Mouse (Mus musculus) midbrain, embryonic 13.5 days (tissue): ENCODE data around the gene Ftsj1. TPM values are rescaled to one million over a fixed set of nuclear protein-coding genes. Genes with fewer than 3 reads are reported as not detected.
A peak's percentile ranks its signal among the peaks of the same experiment; 100 is the strongest.

Source experiments
- ATAC-seq: fragments of 200-750 bp; cut with Nextera tagmentation; 2 replicates; pipeline ENCODE4 v1.8.0; 2017; ENCODE audit warnings: mild to moderate bottlenecking, moderate TSS enrichment, moderate library complexity
- H3K27ac ChIP-seq: fragments of 300-500 bp; sonication (generic); 2 replicates; pipeline ENCODE4 v1.5.1; 2015; ENCODE audit warnings: inconsistent platforms, mild to moderate bottlenecking, moderate library complexity
- H3K27me3 ChIP-seq: fragments of 300-500 bp; sonication (generic); 2 replicates; pipeline ENCODE4 v1.6.1; 2015; ENCODE audit warnings: mild to moderate bottlenecking, inconsistent platforms
- H3K36me3 ChIP-seq: fragments of 300-500 bp; sonication (generic); 2 replicates; pipeline ENCODE4 v1.6.1; 2015; ENCODE audit warnings: mild to moderate bottlenecking, inconsistent platforms
- H3K4me1 ChIP-seq: fragments of 300-500 bp; sonication (generic); replicated peaks from 2 replicates; pipeline ENCODE4 v1.6.1; 2015; ENCODE audit warnings: inconsistent platforms
- H3K4me2 ChIP-seq: fragments of 300-500 bp; sonication (generic); replicated peaks from 2 replicates; pipeline ENCODE4 v1.6.1; 2015; ENCODE audit warnings: moderate library complexity, mild to moderate bottlenecking, inconsistent platforms
- H3K4me3 ChIP-seq: fragments of 300-500 bp; sonication (generic); replicated peaks from 2 replicates; pipeline ENCODE4 v1.5.1; 2015; ENCODE audit warnings: mild to moderate bottlenecking, inconsistent platforms
- H3K9ac ChIP-seq: fragments of 300-500 bp; sonication (generic); replicated peaks from 2 replicates; pipeline ENCODE4 v1.6.1; 2015; ENCODE audit warnings: mild to moderate bottlenecking, inconsistent platforms
- H3K9me3 ChIP-seq: fragments of 300-500 bp; sonication (generic); 2 replicates; pipeline ENCODE4 v1.6.1; 2016; ENCODE audit warnings: mild to moderate bottlenecking, inconsistent platforms
- WGBS: fragments of 180-500 bp; shearing (Covaris S2); methylation state at CpG from one replicate; pipeline ENCODE4 v1.1.7; 2015; 5-methylcytosine and 5-hydroxymethylcytosine counted together
- polyA plus RNA-seq: library from polyadenylated mRNA; unstranded; fragments of >200 nt; fragmentation: Nextera tagmentation; extraction: Ambion mirVana; gene quantifications from 2 replicates; pipeline ENCODE4 v1.2.1, GENCODE M21; 2015

Ftsj1 gene
- 47.3 and 50.8 TPM in 2 replicates for polyA plus RNA-seq

- no peaks in the 10 kb centered on the region for H3K9me3 ChIP-seq
- no peaks in the 10 kb centered on the region for H3K27me3 ChIP-seq
- peak within 1 kb of the TSS; percentile 75; the same call in 1 of the 2 replicates for H3K27ac ChIP-seq
- no peaks in the 10 kb centered on the region for H3K36me3 ChIP-seq
- H3K4me2 ChIP-seq: peak within 1 kb of the TSS; percentile 57
- H3K4me3 ChIP-seq: peak within 1 kb of the TSS; percentile 50
- WGBS: 19% methylated on average over 45 of the region's 45 CpGs
- peak; percentile 92 for ATAC-seq
- peaks cover 10% of the 10 kb centered on the region for H3K4me1 ChIP-seq
- peak within 1 kb of the TSS; percentile 72 for H3K9ac ChIP-seq
Observed at GRCm38 (mm10) chrX:8252334-8253285, at the start of gene Ftsj1. Gene Ftsj1 (minus strand): TSS chrX:8252406.

- 72% methylated on average over 5 of the region's 5 CpGs for WGBS
- no peaks in the 10 kb centered on the region for H3K4me1 ChIP-seq
- ATAC-seq: no peak
Observed at GRCm38 (mm10) chrX:8288621-8289020, 36.4 kb upstream of the Ftsj1 start.

GRCm38 (mm10) chrX:8274056-8274455 lies 21.9 kb upstream of the Ftsj1 start:
- H3K9ac ChIP-seq: no peak overlapping the region
- H3K9me3 ChIP-seq: no peaks in the 10 kb centered on the region
- H3K4me3 ChIP-seq: no peak overlapping the region
- peaks cover 8% of the 10 kb centered on the region; the same call in 1 of the 2 replicates for H3K27me3 ChIP-seq
- WGBS: 94% methylated on average over 5 of the region's 5 CpGs
- ATAC-seq: no peak
- H3K4me2 ChIP-seq: no peak overlapping the region
- no peaks in the 10 kb centered on the region for H3K4me1 ChIP-seq
- H3K36me3 ChIP-seq: no peaks in the 10 kb centered on the region
- no peak overlapping the region for H3K27ac ChIP-seq

More at GRCm38 (mm10) chrX:8288621-8289020, 36.4 kb upstream of the Ftsj1 start:
- Histone ChIP-seq H3K4me2 (no peak overlapping the region), H3K9ac (no peak overlapping the region), H3K27ac (no peak overlapping the region), H3K9me3 (no peaks in the 10 kb centered on the region), H3K4me3 (no peak overlapping the region), H3K27me3 (no peaks in the 10 kb centered on the region), H3K36me3 (no peaks in the 10 kb centered on the region)

GRCm38 (mm10) chrX:8272000-8272399 lies 19.8 kb upstream of the Ftsj1 start:
- no peak for ATAC-seq
- H3K4me2 ChIP-seq: peak overlapping the region; percentile 25

GRCm38 (mm10) chrX:8271083-8271820 lies 19.0 kb upstream of the Ftsj1 start, which contains the start of gene Slc38a5:
Gene Slc38a5 (plus strand): TSS chrX:8271133.
- H3K27me3 ChIP-seq: peaks cover 8% of the 10 kb centered on the region; the same call in 1 of the 2 replicates
- H3K36me3 ChIP-seq: no peaks in the 10 kb centered on the region
- ATAC-seq: no peak
- H3K9ac ChIP-seq: no peak within 1 kb of the TSS
- H3K4me2 ChIP-seq: peak within 1 kb of the TSS; percentile 25
- 23% methylated on average over 11 of the region's 15 CpGs for WGBS
- no peaks in the 10 kb centered on the region for H3K9me3 ChIP-seq
- no peak within 1 kb of the TSS for H3K4me3 ChIP-seq
- no peak within 1 kb of the TSS for H3K27ac ChIP-seq
- H3K4me1 ChIP-seq: no peaks in the 10 kb centered on the region

More at GRCm38 (mm10) chrX:8272000-8272399, 19.8 kb upstream of the Ftsj1 start:
- 32% methylated on average over 10 of the region's 10 CpGs for WGBS
- H3K9ac ChIP-seq: no peak overlapping the region
- H3K36me3 ChIP-seq: no peaks in the 10 kb centered on the region
- H3K4me3 ChIP-seq: no peak overlapping the region
- H3K9me3 ChIP-seq: no peaks in the 10 kb centered on the region
- H3K4me1 ChIP-seq: no peaks in the 10 kb centered on the region
- H3K27me3 ChIP-seq: peaks cover 8% of the 10 kb centered on the region; the same call in 1 of the 2 replicates
- H3K27ac ChIP-seq: no peak overlapping the region

- Histone ChIP-seq H3K27me3 (no peaks in the 10 kb centered on the region), H3K36me3 (no peaks in the 10 kb centered on the region), H3K4me1 (no peaks in the 10 kb centered on the region), H3K27ac (no peak overlapping the region), H3K4me2 (no peak overlapping the region), H3K9me3 (no peaks in the 10 kb centered on the region), H3K9ac (no peak overlapping the region), H3K4me3 (no peak overlapping the region)
- WGBS: 90% methylated on average over 3 of the region's 3 CpGs
- no peak for ATAC-seq
Observed at GRCm38 (mm10) chrX:8264222-8264621, 12.0 kb upstream of the Ftsj1 start.

GRCm38 (mm10) chrX:8263156-8263804 lies 11.1 kb upstream of the Ftsj1 start:
- Histone ChIP-seq H3K9ac (no peak overlapping the region), H3K36me3 (no peaks in the 10 kb centered on the region), H3K27ac (no peak overlapping the region), H3K27me3 (no peaks in the 10 kb centered on the region), H3K4me2 (no peak overlapping the region), H3K9me3 (no peaks in the 10 kb centered on the region), H3K4me3 (no peak overlapping the region), H3K4me1 (no peaks in the 10 kb centered on the region)
- WGBS: 85% methylated on average over 5 of the region's 5 CpGs
- ATAC-seq: no peak

GRCm38 (mm10) chrX:8259478-8259877 lies 7.3 kb upstream of the Ftsj1 start:
- no peak overlapping the region for H3K9ac ChIP-seq
- H3K4me3 ChIP-seq: no peak overlapping the region
- 88% methylated on average over 12 of the region's 12 CpGs for WGBS
- no peak for ATAC-seq
- no peak overlapping the region for H3K27ac ChIP-seq
- no peaks in the 10 kb centered on the region for H3K36me3 ChIP-seq
- H3K4me2 ChIP-seq: no peak overlapping the region
- no peaks in the 10 kb centered on the region for H3K4me1 ChIP-seq
- H3K27me3 ChIP-seq: no peaks in the 10 kb centered on the region
- H3K9me3 ChIP-seq: no peaks in the 10 kb centered on the region

- no peak overlapping the region for H3K9ac ChIP-seq
- peaks cover 9% of the 10 kb centered on the region for H3K4me1 ChIP-seq
- H3K27me3 ChIP-seq: no peaks in the 10 kb centered on the region
- no peak overlapping the region for H3K4me2 ChIP-seq
- H3K4me3 ChIP-seq: no peak overlapping the region
- no peaks in the 10 kb centered on the region for H3K36me3 ChIP-seq
- no peak for ATAC-seq
- H3K9me3 ChIP-seq: no peaks in the 10 kb centered on the region
- WGBS: 45% methylated on average over 3 of the region's 6 CpGs
- H3K27ac ChIP-seq: no peak overlapping the region
Observed at GRCm38 (mm10) chrX:8255807-8256206, 3.6 kb upstream of the Ftsj1 start.

- ATAC-seq: no peak
- no peaks in the 10 kb centered on the region for H3K9me3 ChIP-seq
- no peaks in the 10 kb centered on the region for H3K27me3 ChIP-seq
- no peak overlapping the region for H3K27ac ChIP-seq
- no peaks in the 10 kb centered on the region for H3K36me3 ChIP-seq
- H3K4me3 ChIP-seq: no peak overlapping the region
- H3K9ac ChIP-seq: no peak overlapping the region
- no peak overlapping the region for H3K4me2 ChIP-seq
- WGBS: 87% methylated on average over 2 of the region's 2 CpGs
- peaks cover 10% of the 10 kb centered on the region for H3K4me1 ChIP-seq
Observed at GRCm38 (mm10) chrX:8253711-8254110, 1.5 kb upstream of the Ftsj1 start.

GRCm38 (mm10) chrX:8251789-8252333 lies 345 bp downstream of the Ftsj1 start:
- no peak overlapping the region for H3K27ac ChIP-seq

More at GRCm38 (mm10) chrX:8251789-8252333, 345 bp downstream of the Ftsj1 start:
- Histone ChIP-seq H3K4me2 (peak overlapping the region; percentile 57), H3K9me3 (no peaks in the 10 kb centered on the region), H3K4me3 (peak overlapping the region; percentile 50), H3K9ac (peak overlapping the region; percentile 72), H3K4me1 (peaks cover 10% of the 10 kb centered on the region), H3K36me3 (no peaks in the 10 kb centered on the region), H3K27me3 (no peaks in the 10 kb centered on the region)
- 29% methylated on average over 18 of the region's 18 CpGs for WGBS
- ATAC-seq: peak; percentile 79
